Mouse (Mus musculus): ENCODE measurements around the gene Olfr1095. TPM values are rescaled to one million over a fixed set of nuclear protein-coding genes. Genes with fewer than 3 reads are reported as not detected.

Olfr1095 gene
- not detected in 4 replicates for total RNA-seq (2023)

GRCm38 (mm10) chr2:86851596-86851995 lies at the start of gene Olfr1095:
Olfr1095 (minus strand) TSS chr2:86851696.

GRCm38 (mm10) chr2:86892116-86892515 lies 40.6 kb upstream of the Olfr1095 start, which contains the start of gene Olfr1097:
Olfr1097 (minus strand) TSS chr2:86892216.

DNA sequence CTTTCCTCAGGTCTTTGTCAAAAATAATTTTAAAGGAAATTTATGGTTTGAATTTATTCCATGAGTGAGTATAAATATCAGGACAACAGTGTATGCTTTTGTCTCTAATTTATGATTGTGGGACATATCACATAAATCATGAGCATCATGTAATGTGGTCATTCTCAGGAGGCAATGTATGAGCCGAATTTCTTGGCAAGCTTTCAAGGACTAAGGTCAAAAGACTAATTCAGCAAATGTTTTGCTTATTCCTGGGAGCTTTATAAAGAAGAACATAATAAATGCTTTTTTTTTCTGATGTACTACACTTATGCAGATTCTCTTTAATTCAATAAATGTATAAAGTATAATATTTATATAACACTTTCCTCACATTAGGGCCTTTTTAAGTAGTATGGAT lies 23.2 kb upstream of the Olfr1095 start, which contains the start of gene Gm13723:
Gene Gm13723 (minus strand): TSS at position 101 of the 400 bp plus-strand sequence.

DNA sequence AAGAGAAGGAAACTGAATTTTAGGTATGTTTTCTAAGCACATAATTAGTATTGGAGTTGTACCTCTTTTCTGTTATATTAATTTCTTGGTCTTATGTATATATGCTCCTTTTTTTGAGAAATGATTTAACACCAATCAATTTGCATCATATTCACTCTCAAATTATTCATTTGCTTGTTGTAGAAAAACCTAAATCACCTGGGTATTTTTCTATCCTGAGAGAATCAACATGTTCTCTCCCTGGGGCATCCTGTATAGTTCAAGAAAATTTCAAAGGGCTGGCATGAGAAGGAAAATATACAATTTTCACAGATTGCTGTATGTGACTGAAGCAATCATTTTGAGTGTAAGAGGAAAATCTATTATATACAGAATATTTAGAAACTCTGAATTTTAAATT lies 27.1 kb downstream of the Olfr1095 start, which contains the start of gene Olfr1094:
Gene Olfr1094 (plus strand): TSS at position 301 of the 400 bp plus-strand sequence.

GRCm38 (mm10) chr2:86809918-86810317 lies 41.6 kb downstream of the Olfr1095 start, which contains the start of gene Olfr141:
Olfr141 (minus strand) TSS chr2:86810018.

Other genes with a start within 250 kb of the Olfr1095 start
- not detected in 4 replicates for gene Olfr1084, start 212.0 kb downstream of the Olfr1095 start, total RNA-seq (2023)
- gene Olfr1085, start 189.7 kb downstream of the Olfr1095 start, total RNA-seq (2023): not detected in 4 replicates
- not detected in 4 replicates for gene Olfr1086, start 171.6 kb downstream of the Olfr1095 start, total RNA-seq (2023)
- gene Olfr1087, start 153.3 kb downstream of the Olfr1095 start, total RNA-seq (2023): not detected in 4 replicates
- gene Olfr1089, start 118.0 kb downstream of the Olfr1095 start, total RNA-seq (2023): not detected in 4 replicates
- gene Olfr1090, start 92.7 kb downstream of the Olfr1095 start, total RNA-seq (2023): not detected in 4 replicates
- gene Olfr1093, start 69.2 kb downstream of the Olfr1095 start, total RNA-seq (2023): not detected in 4 replicates
- gene Olfr141, start 41.7 kb downstream of the Olfr1095 start, total RNA-seq (2023): not detected in 4 replicates
- gene Olfr1094, start 27.0 kb downstream of the Olfr1095 start, total RNA-seq (2023): not detected in 4 replicates
- gene Gm13723, start 23.1 kb upstream of the Olfr1095 start, total RNA-seq (2023): not detected in 4 replicates
- not detected in 4 replicates for gene Olfr1097, start 40.5 kb upstream of the Olfr1095 start, total RNA-seq (2023)
- gene Olfr1098, start 72.8 kb upstream of the Olfr1095 start, total RNA-seq (2023): not detected in 4 replicates
- not detected in 4 replicates for gene Olfr1099, start 109.0 kb upstream of the Olfr1095 start, total RNA-seq (2023)
- gene Olfr1100, start 128.3 kb upstream of the Olfr1095 start, total RNA-seq (2023): not detected in 4 replicates
- gene Olfr1101, start 139.5 kb upstream of the Olfr1095 start, total RNA-seq (2023): not detected in 4 replicates
- gene Olfr1102, start 146.7 kb upstream of the Olfr1095 start, total RNA-seq (2023): not detected in 4 replicates
- gene Olfr1104, start 175.4 kb upstream of the Olfr1095 start, total RNA-seq (2023): not detected in 4 replicates
- not detected in 4 replicates for gene Olfr1105, start 184.8 kb upstream of the Olfr1095 start, total RNA-seq (2023)
- gene Olfr1106, start 200.6 kb upstream of the Olfr1095 start, total RNA-seq (2023): not detected in 4 replicates
- gene Olfr1107, start 224.1 kb upstream of the Olfr1095 start, total RNA-seq (2023): not detected in 4 replicates
- not detected in 4 replicates for gene Olfr1109, start 244.3 kb upstream of the Olfr1095 start, total RNA-seq (2023)